Comparison of ENCODE assay signal across 13 mouse cellular contexts in the genomic region with DNA sequence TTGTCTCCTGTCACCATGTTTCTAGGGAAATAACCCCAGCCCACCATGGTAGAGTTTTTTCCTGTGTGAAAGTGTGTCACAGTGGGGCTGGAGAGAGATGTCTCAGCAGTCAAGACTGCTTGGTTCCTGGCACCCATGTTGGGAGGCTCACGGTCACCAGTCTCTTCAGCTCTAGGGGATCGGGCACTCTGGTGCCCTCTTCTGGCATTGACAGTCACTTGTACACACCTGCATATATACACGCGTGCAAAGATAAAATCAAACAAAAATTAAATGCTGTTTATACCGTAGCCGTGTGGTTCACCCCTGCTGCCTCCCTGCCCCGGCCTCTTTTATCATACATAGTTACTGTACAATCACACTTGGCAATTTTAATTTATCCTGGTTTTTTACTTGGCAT.
DNase-seq lines count a peak whose midpoint lies in the region; ATAC-seq and TF ChIP-seq lines count a peak whose summit lies in the region.
"Had no signal": no experiment of that assay in that cellular context is flagged by ENCODE, and none has a peak within 500 bp of the region (broad histone marks: within the 10 kb centered on the region; RNA-seq: fewer than 3 reads in every experiment).

No protein-coding gene starts in this region.

- no peak for TF ChIP-seq EP300 in liver, embryonic 14.5 days (IDR thresholded peaks at IDR 0.05; ENCODE audit: low read depth)

- DNase-seq in forebrain, postnatal 0 days: no peak
- no peak for DNase-seq in forebrain, embryonic 14.5 days (ENCODE audit: low spot score)
- DNase-seq in liver, embryonic 14.5 days (ENCODE audit: low read depth in 3 of 3, low spot score in 3 of 3): no peak
- DNase-seq in liver (no peak), 416B (ENCODE audit: low read depth) (peak; percentile 2), R1 (ENCODE audit: low read depth, low spot score) (peak; percentile 52)
- no peak for DNase-seq in gastrocnemius, postnatal 14 days
- DNase-seq in c-Kit-positive CD71-positive TER-119-positive erythroid progenitor cells, embryonic 14.5 days (ENCODE audit: low spot score): no peak
- DNase-seq: layer of hippocampus, postnatal 36 days; thymus, postnatal 25 days had no signal

- H3K4me3 ChIP-seq in forebrain, postnatal 0 days (ENCODE audit: low read depth, low read length): no peak overlapping the region
- H3K4me3 ChIP-seq in forebrain, embryonic 14.5 days (ENCODE audit: low read depth, low read length): no peak overlapping the region
- H3K4me3 ChIP-seq in liver, embryonic 14.5 days (ENCODE audit: insufficient read depth in 1 of 2, low read depth in 2 of 2, low read length in 2 of 2): no peak overlapping the region
- H3K4me3 ChIP-seq: forebrain, embryonic 10.5 days; heart, embryonic 12.5 days; midbrain, embryonic 13.5 days had no signal

- H3K27ac ChIP-seq in forebrain, postnatal 0 days (ENCODE audit: low read depth, low read length): no peak overlapping the region
- no peak overlapping the region for H3K27ac ChIP-seq in forebrain, embryonic 14.5 days (ENCODE audit: low read depth, low read length)
- no peak overlapping the region for H3K27ac ChIP-seq in liver, embryonic 14.5 days
- H3K27ac ChIP-seq: forebrain, embryonic 10.5 days; midbrain, embryonic 13.5 days had no signal

- H3K4me2 ChIP-seq in forebrain, postnatal 0 days (ENCODE audit: low read depth): no peak overlapping the region
- H3K4me2 ChIP-seq in forebrain, embryonic 14.5 days (ENCODE audit: low read length): no peak overlapping the region
- H3K4me2 ChIP-seq in liver, embryonic 14.5 days (ENCODE audit: low read depth): no peak overlapping the region
- H3K4me2 ChIP-seq: heart, embryonic 12.5 days; midbrain, embryonic 13.5 days had no signal

- H3K4me1 ChIP-seq in forebrain, postnatal 0 days (ENCODE audit: insufficient read depth): no peaks in the 10 kb centered on the region
- peaks cover 11% of the 10 kb centered on the region for H3K4me1 ChIP-seq in forebrain, embryonic 14.5 days (ENCODE audit: control insufficient read depth, insufficient read depth, low read length)
- no peaks in the 10 kb centered on the region for H3K4me1 ChIP-seq in liver, embryonic 14.5 days (replicated peaks; ENCODE audit: control insufficient read depth in 2 of 2, insufficient read depth in 2 of 2, low read length in 1 of 2)

- TF ChIP-seq CTCF in forebrain, postnatal 0 days (IDR thresholded peaks at IDR 0.05; ENCODE audit: low read depth): peak; percentile 39
- peak; percentile 12; the same call in 1 of the 2 replicates for TF ChIP-seq CTCF in liver, embryonic 14.5 days (IDR thresholded peaks at IDR 0.05; ENCODE audit: low read depth)

- intact Hi-C loops in gastrocnemius, postnatal 14 days (cut with DNase I; ENCODE audit: low total_unique reads): no loop called here

- no peaks in the 10 kb centered on the region for H3K27me3 ChIP-seq in forebrain, postnatal 0 days (ENCODE audit: insufficient read depth, low read length)
- H3K27me3 ChIP-seq in forebrain, embryonic 14.5 days (replicated peaks; ENCODE audit: control insufficient read depth, insufficient read depth, low read length): no peaks in the 10 kb centered on the region
- no peaks in the 10 kb centered on the region for H3K27me3 ChIP-seq in liver, embryonic 14.5 days (ENCODE audit: control insufficient read depth, insufficient read depth, low read length)
- H3K27me3 ChIP-seq: heart, embryonic 12.5 days; midbrain, embryonic 13.5 days had no signal

- H3K36me3 ChIP-seq in forebrain, postnatal 0 days (ENCODE audit: insufficient read depth): no peaks in the 10 kb centered on the region
- H3K36me3 ChIP-seq in forebrain, embryonic 14.5 days (ENCODE audit: control insufficient read depth, insufficient read depth, low read length): no peaks in the 10 kb centered on the region
- H3K36me3 ChIP-seq in liver, embryonic 14.5 days (replicated peaks; ENCODE audit: control insufficient read depth, insufficient read depth, low read depth): no peaks in the 10 kb centered on the region
- H3K36me3 ChIP-seq: midbrain, embryonic 13.5 days had no signal

- no peaks in the 10 kb centered on the region for H3K9me3 ChIP-seq in forebrain, postnatal 0 days (ENCODE audit: low read length)
- H3K9me3 ChIP-seq in forebrain, embryonic 14.5 days (replicated peaks; ENCODE audit: control insufficient read depth, low read length): no peaks in the 10 kb centered on the region
- H3K9me3 ChIP-seq in liver, embryonic 14.5 days (ENCODE audit: control insufficient read depth, low read length): no peaks in the 10 kb centered on the region
- H3K9me3 ChIP-seq: forebrain, embryonic 10.5 days; heart, embryonic 12.5 days; midbrain, embryonic 13.5 days had no signal

- no peak overlapping the region for H3K9ac ChIP-seq in forebrain, postnatal 0 days
- no peak overlapping the region for H3K9ac ChIP-seq in forebrain, embryonic 14.5 days (ENCODE audit: low read length)
- no peak overlapping the region for H3K9ac ChIP-seq in liver, embryonic 14.5 days (replicated peaks)
- H3K9ac ChIP-seq: heart, embryonic 12.5 days; midbrain, embryonic 13.5 days had no signal

- WGBS in forebrain, postnatal 0 days: 94% methylated on average over 7 of the region's 7 CpGs
- 95% methylated on average over 7 of the region's 7 CpGs for WGBS in forebrain, embryonic 14.5 days
- WGBS in liver, embryonic 14.5 days (ENCODE audit: insufficient replicate concordance): 81% methylated on average over 7 of the region's 7 CpGs

- no peak for ATAC-seq in forebrain, postnatal 0 days
- ATAC-seq in forebrain, embryonic 14.5 days: no peak
- no peak for ATAC-seq in liver, embryonic 14.5 days (ENCODE audit: insufficient read depth)

Comparison
In these comparisons a context has a peak if more than half of its experiments do, and no peak if none do; other contexts are left out.
1. DNase-seq: peak in 416B (single experiment) and R1 (single experiment); none in forebrain, postnatal 0 days (single experiment), forebrain, embryonic 14.5 days (single experiment), liver, embryonic 14.5 days (0 of 3), liver (single experiment), gastrocnemius, postnatal 14 days (single experiment) and c-Kit-positive CD71-positive TER-119-positive erythroid progenitor cells, embryonic 14.5 days (single experiment).